Mouse (Mus musculus) intestine, embryonic 14.5 days (tissue): Measurements from ENCODE around the gene Alg9. TPM values are rescaled to one million over a fixed set of nuclear protein-coding genes. Genes with fewer than 3 reads are reported as not detected.
A peak's percentile ranks its signal among the peaks of the same experiment; 100 is the strongest.

ENCODE experiments used
- ATAC-seq: fragments of 200-750 bp; cut with Nextera tagmentation; replicated peaks from 2 replicates; pipeline ENCODE4 v1.8.0; 2017; ENCODE audit warnings: low read depth, moderate number of reproducible peaks, moderate TSS enrichment, moderate library complexity; ENCODE audit not compliant: low FRiP score, low TSS enrichment
- DNase-seq: peaks from one replicate; pipeline ENCODE4 v3.0.0-alpha.2; 2018; ENCODE audit warnings: low spot score
- H3K27ac ChIP-seq: fragments of 300-500 bp; sonication (generic); 2 replicates; pipeline ENCODE4 v1.5.1; 2014; ENCODE audit warnings: low read depth, mild to moderate bottlenecking, control low read depth
- H3K27me3 ChIP-seq: fragments of 300-500 bp; sonication (generic); replicated peaks from 2 replicates; pipeline ENCODE4 v1.6.1; 2014; ENCODE audit warnings: low read length, control low read depth; ENCODE audit not compliant: control insufficient read depth, insufficient read depth
- H3K36me3 ChIP-seq: fragments of 300-500 bp; sonication (generic); 2 replicates; pipeline ENCODE4 v1.6.1; 2014; ENCODE audit warnings: low read length, control low read depth; ENCODE audit not compliant: control insufficient read depth, insufficient read depth
- H3K4me1 ChIP-seq: fragments of 300-500 bp; sonication (generic); replicated peaks from 2 replicates; pipeline ENCODE4 v1.6.1; 2014; ENCODE audit warnings: low read length, control low read depth, mixed read lengths; ENCODE audit not compliant: control insufficient read depth, insufficient read depth
- H3K4me2 ChIP-seq: fragments of 300-500 bp; sonication (generic); 2 replicates; pipeline ENCODE4 v1.6.1; 2014; ENCODE audit warnings: low read length
- H3K4me3 ChIP-seq: fragments of 300-500 bp; sonication (generic); 2 replicates; pipeline ENCODE4 v1.5.1; 2014; ENCODE audit warnings: low read depth, low read length, control low read depth, mixed read lengths
- H3K9ac ChIP-seq: fragments of 300-500 bp; sonication (generic); 2 replicates; pipeline ENCODE4 v1.6.1; 2014; ENCODE audit warnings: mild to moderate bottlenecking, low read length
- H3K9me3 ChIP-seq: fragments of 300-500 bp; sonication (generic); 2 replicates; pipeline ENCODE4 v1.6.1; 2016; ENCODE audit warnings: low read length, control low read depth; ENCODE audit not compliant: control insufficient read depth
- WGBS: fragments of 180-500 bp; shearing (Covaris S2); extraction: QIAGEN DNeasy Blood & Tissue Kit; methylation state at CpG from one replicate; pipeline ENCODE4 v1.1.7; 2014; 5-methylcytosine and 5-hydroxymethylcytosine counted together
- polyA plus RNA-seq: library from polyadenylated mRNA; unstranded; fragments of >200 nt; fragmentation: Nextera tagmentation; extraction: Ambion mirVana; gene quantifications from 2 replicates; pipeline ENCODE4 v1.2.1, GENCODE M21; 2014

Gene Alg9
- polyA plus RNA-seq, 1 experiment from 2014 or later = 44.6 TPM

DNA sequence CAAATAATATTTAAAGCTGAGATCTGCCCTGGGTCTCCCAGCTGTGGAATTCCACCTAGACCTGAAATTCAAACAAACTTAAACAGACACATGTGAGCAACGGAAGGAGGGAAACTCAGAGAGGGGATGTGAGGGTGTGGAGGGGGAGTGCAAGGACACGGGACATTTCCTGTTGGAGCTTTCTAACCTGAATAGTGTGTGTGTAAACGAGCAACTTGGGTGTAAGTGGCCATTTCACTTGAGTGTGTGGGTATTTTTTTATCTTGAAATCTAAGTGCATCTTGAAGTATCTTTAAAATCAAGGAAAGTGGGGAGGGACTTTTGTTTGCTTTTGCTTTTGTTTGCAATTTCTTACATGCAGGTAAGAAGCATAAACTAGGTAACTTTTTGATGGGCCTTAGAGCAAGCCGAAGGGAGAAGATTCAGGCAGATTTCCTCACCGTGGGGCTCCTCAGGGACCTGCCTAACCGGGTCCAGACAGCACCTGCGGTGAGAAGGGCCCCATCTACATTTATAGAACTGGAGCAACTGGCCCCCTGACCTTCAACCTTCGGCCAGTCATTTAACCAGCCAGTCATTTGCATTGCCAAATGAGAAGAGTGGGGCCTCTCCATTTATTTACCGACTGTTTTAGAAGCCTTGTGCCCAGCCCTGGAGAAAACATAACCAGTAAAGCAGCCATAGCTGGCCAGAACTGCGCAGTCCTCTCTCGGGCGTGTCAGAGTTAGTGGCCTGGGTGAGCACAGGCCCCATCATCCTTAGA, 73.0 kb downstream of the Alg9 start:
- H3K27me3 ChIP-seq = no peaks in the 10 kb centered on the region
- peaks cover 21% of the 10 kb centered on the region for H3K36me3 ChIP-seq
- H3K27ac ChIP-seq = 0 out of 2 replicates have a peak overlapping the region, but pooled peaks have one; percentile 1
- ATAC-seq (no peak), DNase-seq (peak; percentile 53)
- WGBS = 56% methylated on average over 12 of the region's 12 CpGs
- H3K9me3 ChIP-seq = no peaks in the 10 kb centered on the region
- H3K4me2 ChIP-seq = no peak overlapping the region
- H3K9ac ChIP-seq = no peak overlapping the region
- H3K4me1 ChIP-seq = peaks cover 16% of the 10 kb centered on the region; the same call in 1 of the 2 replicates
- H3K4me3 ChIP-seq = no peak overlapping the region

DNA sequence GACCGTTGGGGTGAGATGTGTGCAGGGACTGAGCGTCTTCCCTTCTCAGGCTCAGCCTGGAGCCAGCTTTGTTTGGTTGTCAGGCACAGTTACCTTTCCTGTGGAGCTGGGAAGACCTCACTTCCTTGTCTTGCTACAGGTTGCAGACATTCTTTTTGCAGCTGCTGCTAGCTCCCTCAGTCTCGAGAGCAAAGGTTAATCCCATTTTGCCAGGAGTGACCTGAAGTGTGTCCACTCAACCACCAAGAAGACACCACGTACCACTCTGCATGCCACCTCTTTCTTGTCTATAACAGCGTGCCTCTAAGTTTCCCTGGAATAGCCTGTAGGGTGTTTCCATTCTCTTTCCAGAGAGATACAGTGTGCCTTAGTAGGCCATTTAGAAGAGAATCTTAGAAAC, 74.0 kb downstream of the Alg9 start:
- ATAC-seq (no peak), DNase-seq (no peak)
- H3K27me3 ChIP-seq = no peaks in the 10 kb centered on the region
- no peak overlapping the region for H3K27ac ChIP-seq
- no peak overlapping the region for H3K9ac ChIP-seq
- no peaks in the 10 kb centered on the region for H3K9me3 ChIP-seq
- H3K4me3 ChIP-seq = no peak overlapping the region
- no peak overlapping the region for H3K4me2 ChIP-seq
- H3K36me3 ChIP-seq = peaks cover 13% of the 10 kb centered on the region; the same call in 1 of the 2 replicates
- 57% methylated on average over 5 of the region's 5 CpGs for WGBS
- H3K4me1 ChIP-seq = peaks cover 16% of the 10 kb centered on the region; the same call in 1 of the 2 replicates

DNA sequence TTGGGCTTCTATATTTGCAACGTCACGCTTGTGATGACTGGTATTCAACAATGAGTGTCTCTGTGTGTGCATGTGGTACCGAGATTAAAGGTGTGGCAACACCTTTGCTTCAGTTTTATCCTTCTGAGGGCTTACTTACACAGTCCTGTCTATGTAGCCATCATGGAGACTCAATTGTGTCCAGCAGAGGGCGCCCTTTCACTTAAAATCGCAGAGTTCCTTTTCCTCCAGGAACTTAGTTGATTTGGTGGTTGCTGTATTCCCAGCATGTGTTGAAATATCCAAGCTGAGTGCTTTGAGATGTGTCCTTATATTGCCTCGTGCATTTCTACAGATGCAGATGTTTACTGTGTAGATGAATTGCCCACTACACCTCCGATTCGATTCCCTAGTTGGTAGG, 74.4 kb downstream of the Alg9 start:
- peak; percentile 80 for ATAC-seq
- H3K4me3 ChIP-seq = no peak overlapping the region

DNA sequence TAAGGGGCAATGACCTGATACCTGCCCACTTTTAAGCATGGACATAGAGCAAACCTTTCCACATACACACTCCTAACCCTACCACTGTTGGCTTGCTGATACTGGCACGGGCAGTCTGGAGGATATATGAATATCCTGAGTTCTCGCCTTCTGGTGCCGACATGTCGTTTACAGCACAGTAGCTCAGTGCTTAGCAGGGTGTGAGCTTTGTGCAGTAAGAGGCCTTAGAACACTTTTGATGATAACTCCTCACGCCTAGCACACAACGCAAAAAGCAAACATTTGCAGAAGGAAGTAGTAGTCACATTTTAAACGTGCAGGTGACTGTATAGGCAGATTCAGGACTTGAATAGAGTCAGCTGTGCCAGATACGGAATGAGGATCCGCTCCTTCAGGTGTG, 74.9 kb downstream of the Alg9 start:
- Histone ChIP-seq H3K4me3 (no peak overlapping the region), H3K4me2 (peak overlapping the region; percentile 38), H3K27me3 (no peaks in the 10 kb centered on the region), H3K27ac (peak overlapping the region; percentile 33; the same call in 1 of the 2 replicates), H3K9me3 (no peaks in the 10 kb centered on the region), H3K4me1 (peaks cover 16% of the 10 kb centered on the region; the same call in 1 of the 2 replicates), H3K36me3 (peaks cover 4% of the 10 kb centered on the region; the same call in 1 of the 2 replicates), H3K9ac (no peak overlapping the region)
- DNase-seq (peak; percentile 56), ATAC-seq (peak; percentile 18; the same call in 1 of the 2 replicates)
- WGBS = 61% methylated on average over 9 of the region's 9 CpGs

More for the DNA sequence above, 74.4 kb downstream of the Alg9 start:
- WGBS = 18% methylated on average over 8 of the region's 8 CpGs
- H3K36me3 ChIP-seq = peaks cover 9% of the 10 kb centered on the region; the same call in 1 of the 2 replicates
- no peak overlapping the region for H3K4me2 ChIP-seq
- no peaks in the 10 kb centered on the region for H3K9me3 ChIP-seq
- peaks cover 16% of the 10 kb centered on the region; the same call in 1 of the 2 replicates for H3K4me1 ChIP-seq
- peak overlapping the region; percentile 33; the same call in 1 of the 2 replicates for H3K27ac ChIP-seq
- no peaks in the 10 kb centered on the region for H3K27me3 ChIP-seq
- peak; percentile 99 for DNase-seq
- no peak overlapping the region for H3K9ac ChIP-seq

DNA sequence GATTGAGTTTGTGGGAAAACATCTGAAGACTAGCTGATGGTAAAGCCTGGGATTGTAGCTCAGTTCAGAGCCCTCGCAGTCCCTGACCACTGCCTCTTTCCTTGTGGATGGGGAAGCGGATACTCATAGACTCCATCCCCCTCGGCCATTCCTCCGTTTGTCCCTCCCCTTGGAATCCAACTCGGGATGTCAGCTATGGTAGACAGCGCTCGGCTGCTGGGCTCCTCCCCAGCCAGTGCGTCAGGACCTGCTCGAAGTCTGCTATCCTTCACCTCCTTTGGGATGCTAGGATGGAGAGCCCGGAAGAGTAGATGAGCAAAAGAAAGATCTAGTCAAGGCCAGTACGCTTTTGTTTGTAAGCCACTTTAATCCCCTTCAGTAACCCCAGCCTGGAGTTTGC, 75.5 kb downstream of the Alg9 start:
- 16% methylated on average over 11 of the region's 11 CpGs for WGBS
- H3K27ac ChIP-seq = no peak overlapping the region; the same call in 1 of the 2 replicates

DNA sequence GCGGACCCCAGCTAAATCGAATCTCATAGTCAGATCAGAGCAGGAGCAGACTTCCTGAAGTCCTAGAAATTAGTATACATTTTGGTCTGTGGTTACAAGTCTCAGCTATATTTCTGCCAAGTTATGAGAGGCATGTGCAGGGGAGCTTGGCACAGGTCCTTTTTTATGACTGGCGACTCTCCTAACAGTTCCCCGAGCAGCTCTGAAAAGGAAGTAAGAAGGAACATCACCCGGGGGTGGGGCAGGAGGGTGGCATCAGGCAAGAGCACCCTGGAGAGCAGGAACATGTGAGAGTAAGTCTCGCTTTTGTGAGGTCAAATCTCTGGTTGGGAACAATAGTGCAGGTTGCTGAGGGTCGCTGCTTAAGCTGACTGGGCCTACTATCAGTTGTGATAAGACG, 75.9 kb downstream of the Alg9 start:
- H3K36me3 ChIP-seq = no peaks in the 10 kb centered on the region
- H3K9ac ChIP-seq = no peak overlapping the region
- WGBS = 50% methylated on average over 8 of the region's 8 CpGs
- no peak for DNase-seq
- H3K27ac ChIP-seq = no peak overlapping the region; the same call in 1 of the 2 replicates
- H3K4me3 ChIP-seq = no peak overlapping the region
- peaks cover 16% of the 10 kb centered on the region; the same call in 1 of the 2 replicates for H3K4me1 ChIP-seq
- no peak for ATAC-seq
- no peaks in the 10 kb centered on the region for H3K9me3 ChIP-seq
- no peaks in the 10 kb centered on the region for H3K27me3 ChIP-seq
- H3K4me2 ChIP-seq = peak overlapping the region; percentile 38

More for the DNA sequence above, 75.5 kb downstream of the Alg9 start:
- peak overlapping the region; percentile 38 for H3K4me2 ChIP-seq
- ATAC-seq (no peak), DNase-seq (no peak)
- peaks cover 16% of the 10 kb centered on the region; the same call in 1 of the 2 replicates for H3K4me1 ChIP-seq
- H3K36me3 ChIP-seq = no peaks in the 10 kb centered on the region
- no peak overlapping the region for H3K9ac ChIP-seq
- H3K4me3 ChIP-seq = no peak overlapping the region
- H3K27me3 ChIP-seq = no peaks in the 10 kb centered on the region
- no peaks in the 10 kb centered on the region for H3K9me3 ChIP-seq

DNA sequence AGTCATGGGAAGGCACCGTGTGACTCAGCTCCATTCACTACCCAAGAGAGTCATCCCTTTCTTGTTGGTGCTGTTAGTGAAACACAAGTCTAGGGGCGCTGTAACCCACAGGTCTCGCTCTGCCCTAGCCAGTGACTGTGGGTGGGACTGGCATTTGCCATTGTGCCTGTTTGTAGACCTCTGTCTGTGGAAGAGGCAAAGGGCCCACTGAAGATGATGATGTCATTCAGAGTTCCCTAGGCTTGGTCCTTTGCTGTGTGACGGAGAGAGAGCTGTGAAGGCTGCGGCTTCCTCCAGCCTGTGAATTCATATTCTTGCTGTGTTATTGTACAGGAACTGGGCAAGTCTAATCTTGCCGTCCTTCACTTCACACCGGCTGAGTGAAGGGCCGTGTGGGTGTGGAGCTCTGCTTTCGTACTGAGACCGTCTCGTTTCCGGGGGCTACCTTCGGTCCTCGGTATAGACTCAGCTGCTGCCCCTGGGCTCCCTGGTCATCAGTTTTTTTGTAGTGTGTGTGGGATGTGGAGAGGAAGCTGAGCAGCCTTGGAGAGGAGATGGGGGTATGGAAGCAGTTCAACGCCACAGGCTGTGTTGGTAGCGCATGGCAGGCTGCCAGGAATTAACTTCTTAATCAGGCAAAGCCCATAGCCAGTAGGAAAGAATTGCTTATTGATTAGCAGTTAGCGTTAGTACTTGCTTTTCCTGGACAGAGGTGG, 78.0 kb downstream of the Alg9 start:
- H3K27me3 ChIP-seq = no peaks in the 10 kb centered on the region
- no peak overlapping the region for H3K9ac ChIP-seq
- no peaks in the 10 kb centered on the region for H3K36me3 ChIP-seq
- H3K4me2 ChIP-seq = no peak overlapping the region
- no peaks in the 10 kb centered on the region for H3K9me3 ChIP-seq
- DNase-seq (no peak), ATAC-seq (no peak)
- no peak overlapping the region for H3K27ac ChIP-seq
- 69% methylated on average over 17 of the region's 17 CpGs for WGBS
- H3K4me1 ChIP-seq = peaks cover 16% of the 10 kb centered on the region
- no peak overlapping the region for H3K4me3 ChIP-seq

DNA sequence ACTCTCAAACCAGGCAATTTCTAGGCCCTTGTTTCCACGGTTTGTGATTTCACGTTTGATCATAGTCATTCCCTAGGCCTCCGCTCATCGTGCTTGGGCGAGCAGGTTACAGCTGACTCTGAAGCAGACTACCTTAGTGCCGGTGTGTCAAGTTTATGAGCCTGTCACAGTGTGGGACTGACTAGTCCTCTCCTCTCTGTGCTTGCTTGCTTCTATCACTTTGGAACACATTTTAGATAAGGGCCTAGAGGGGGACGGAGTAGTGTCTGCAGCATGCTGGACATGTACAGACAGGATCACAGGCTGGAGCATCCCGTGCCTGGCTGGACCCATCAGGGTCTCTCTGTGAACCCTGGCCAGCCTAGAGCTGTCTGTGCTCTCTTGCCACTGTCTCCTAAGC, 79.6 kb downstream of the Alg9 start:
- Histone ChIP-seq H3K27me3 (no peaks in the 10 kb centered on the region), H3K4me2 (no peak overlapping the region), H3K9me3 (no peaks in the 10 kb centered on the region), H3K27ac (no peak overlapping the region), H3K36me3 (peaks cover 3% of the 10 kb centered on the region; the same call in 1 of the 2 replicates), H3K4me1 (peaks cover 22% of the 10 kb centered on the region), H3K9ac (no peak overlapping the region), H3K4me3 (no peak overlapping the region)
- DNase-seq (no peak), ATAC-seq (no peak)
- WGBS = 71% methylated on average over 8 of the region's 8 CpGs
